Mouse (Mus musculus) MN1 (cell line): ENCODE measurements around the gene Tmem63b.

Experiments used
- DNase-seq: peaks from one replicate; pipeline ENCODE4 v3.0.0-alpha.2; 2016; ENCODE audit warnings: low spot score

The Tmem63b gene

DNA sequence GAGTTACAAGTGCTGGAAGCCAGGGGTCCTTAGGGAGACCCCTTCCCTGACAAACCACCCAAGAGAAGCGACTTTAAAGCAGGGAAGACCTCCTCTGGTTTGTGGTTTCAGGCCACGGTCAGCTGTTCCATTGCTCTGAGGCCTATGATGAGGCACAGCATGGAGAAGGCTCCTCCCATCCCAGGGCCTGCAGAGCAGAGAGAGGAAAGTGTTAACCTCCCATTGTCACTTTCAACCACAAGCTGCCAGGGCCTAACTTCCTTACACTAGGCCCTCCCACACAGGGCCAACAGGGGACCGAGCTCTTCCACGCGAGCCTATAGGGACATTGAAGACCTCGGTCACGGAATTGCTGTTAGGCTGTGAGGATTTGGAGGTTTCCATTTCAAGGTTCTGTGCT is 16.5 kb upstream of the Tmem63b start:
- no peak for DNase-seq

DNA sequence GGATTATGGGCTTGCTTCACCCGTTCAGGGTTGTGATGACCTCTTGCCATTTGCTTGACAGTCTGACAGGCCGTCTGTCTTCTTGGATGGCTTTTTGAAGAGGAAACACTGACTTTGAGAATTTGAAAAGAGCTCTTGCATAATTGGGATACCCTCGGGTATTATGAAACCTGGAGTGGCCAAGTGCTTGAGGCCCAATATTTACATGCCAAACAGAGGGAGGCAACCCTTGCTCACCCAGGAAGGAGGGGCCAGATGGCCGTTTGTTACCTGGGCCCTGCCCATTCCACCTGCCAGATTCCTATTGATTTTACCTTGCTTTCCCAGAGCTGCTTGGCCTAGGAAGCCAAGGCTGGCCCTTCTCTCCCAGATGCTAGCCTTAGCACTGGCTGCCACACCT is 15.5 kb upstream of the Tmem63b start:
- DNase-seq: no peak

DNA sequence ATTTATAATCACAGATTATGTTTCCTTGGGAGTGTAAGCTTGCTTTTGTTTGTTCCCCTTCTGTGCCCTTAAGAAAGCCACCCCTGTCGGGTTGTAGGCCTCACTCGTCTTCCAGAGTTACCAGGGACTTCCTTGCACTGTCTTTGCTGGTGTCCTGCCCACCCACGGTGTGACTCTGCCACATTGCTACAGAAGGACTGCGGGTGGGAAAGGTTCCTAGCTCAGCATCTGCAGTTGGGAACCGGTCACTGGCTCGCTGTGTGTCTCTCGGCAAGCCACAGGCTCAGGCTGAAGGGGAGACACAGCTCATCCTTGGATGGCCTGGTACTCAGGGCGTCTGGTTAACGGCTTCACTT is 14.5 kb upstream of the Tmem63b start:
- DNase-seq: no peak

DNA sequence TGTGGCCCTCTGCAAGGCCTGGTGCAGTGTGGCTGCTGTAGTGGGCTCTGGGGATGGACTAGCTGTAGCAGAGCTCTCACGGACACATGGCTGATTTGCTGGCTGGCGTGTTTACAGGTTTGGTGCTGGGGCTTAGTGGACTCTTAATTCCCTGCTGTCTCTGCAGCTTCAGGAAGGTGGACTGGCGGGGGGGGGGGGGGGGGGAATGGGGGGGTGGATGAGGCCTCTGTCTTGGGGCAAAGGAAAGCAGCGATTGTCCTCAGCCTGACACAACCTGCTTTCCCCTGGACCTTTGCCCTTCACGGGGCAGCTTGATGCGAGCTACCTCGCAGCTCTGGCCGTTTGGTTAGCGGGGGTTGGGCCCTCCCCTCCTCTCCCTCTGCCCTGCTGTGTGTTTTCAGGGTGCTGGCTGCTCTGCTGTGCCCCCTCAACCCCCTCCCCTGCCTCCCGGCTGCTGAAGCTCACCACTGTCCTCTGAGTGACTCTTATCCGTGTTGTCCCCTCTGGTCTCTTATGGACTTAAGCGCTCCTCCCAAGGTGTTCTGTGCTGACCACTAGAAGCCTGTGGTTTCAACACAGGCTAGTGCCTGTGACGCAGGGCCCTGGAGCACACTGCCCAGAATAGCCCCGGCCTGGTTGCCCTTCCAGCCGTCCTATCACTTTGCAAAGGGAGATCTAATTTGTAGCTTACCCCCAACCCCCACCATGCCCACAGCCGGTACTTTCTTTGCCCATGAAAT is 14.0 kb upstream of the Tmem63b start:
- no peak for DNase-seq

DNA sequence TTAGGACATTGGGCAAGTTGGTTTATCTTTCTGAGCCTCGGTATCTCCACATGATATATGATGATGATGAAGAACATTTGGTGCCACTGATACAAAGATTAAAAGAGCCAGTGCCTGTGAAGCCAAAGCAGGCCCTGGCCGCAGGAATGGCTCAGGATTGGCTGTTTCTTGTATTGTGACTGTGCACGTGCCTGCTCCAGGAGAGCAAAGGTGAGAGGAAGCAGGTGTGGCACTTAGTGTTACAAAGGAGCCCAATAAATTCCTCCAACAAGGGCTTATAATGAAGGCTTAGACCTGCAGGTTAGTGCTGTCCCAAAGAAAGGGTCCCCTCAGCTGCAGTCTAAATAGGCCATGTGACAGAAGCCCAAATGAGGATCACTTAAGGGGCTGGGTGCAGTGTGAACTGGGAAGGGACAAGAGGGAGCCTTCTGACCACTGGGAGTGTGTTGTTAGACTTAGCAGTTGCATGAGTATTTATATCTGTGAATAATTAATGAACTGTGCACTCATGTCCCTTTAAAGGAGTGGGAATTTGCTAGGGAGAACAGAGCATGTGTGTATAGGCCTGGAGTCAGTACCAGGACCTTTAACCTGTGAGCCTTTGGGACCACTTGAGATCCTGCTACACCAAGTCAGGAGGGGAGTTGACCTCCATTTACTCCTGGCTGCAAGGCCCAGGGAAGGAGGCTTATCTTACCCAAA is 12.5 kb upstream of the Tmem63b start:
- DNase-seq: no peak

DNA sequence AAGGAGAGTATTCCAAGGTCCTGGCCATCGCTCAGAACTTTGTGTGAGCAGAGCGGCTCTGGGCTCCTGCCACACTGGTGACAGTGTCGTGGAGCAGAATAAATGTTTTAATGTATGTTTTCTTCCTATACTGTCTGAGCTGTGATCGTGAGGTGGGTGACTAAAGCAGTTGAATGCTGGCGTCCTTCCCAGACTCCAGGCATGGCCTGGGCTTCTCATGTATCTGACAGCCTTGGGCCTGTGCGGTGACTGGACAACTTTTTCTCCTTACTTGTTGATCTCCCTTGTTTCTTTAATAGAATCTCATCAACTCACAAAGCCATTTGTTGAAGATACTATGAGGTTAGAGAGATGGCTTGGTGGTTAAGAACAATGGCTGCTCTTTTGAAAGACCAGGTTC is 11.7 kb upstream of the Tmem63b start:
- DNase-seq: peak; percentile 62

DNA sequence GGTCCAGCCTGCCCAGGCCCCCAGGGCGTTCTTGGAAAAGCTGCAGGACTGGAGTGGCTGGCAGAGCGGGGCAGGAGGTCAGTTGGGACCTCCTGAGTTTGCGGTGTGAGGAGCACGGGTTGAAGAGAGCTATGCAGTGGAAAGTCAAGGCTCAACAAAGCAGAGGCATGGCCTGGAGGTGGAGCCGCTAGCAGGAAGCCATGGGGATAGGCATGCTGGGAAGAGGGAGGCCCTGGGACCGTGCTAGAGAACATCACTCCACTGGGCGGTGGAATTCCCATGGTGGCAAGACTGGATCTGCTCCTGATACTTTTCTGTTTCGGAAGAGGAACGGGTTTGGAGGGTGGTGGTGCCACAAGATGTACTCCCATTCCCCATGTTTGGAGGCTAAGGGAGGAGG is 10.3 kb upstream of the Tmem63b start:
- DNase-seq: no peak

DNA sequence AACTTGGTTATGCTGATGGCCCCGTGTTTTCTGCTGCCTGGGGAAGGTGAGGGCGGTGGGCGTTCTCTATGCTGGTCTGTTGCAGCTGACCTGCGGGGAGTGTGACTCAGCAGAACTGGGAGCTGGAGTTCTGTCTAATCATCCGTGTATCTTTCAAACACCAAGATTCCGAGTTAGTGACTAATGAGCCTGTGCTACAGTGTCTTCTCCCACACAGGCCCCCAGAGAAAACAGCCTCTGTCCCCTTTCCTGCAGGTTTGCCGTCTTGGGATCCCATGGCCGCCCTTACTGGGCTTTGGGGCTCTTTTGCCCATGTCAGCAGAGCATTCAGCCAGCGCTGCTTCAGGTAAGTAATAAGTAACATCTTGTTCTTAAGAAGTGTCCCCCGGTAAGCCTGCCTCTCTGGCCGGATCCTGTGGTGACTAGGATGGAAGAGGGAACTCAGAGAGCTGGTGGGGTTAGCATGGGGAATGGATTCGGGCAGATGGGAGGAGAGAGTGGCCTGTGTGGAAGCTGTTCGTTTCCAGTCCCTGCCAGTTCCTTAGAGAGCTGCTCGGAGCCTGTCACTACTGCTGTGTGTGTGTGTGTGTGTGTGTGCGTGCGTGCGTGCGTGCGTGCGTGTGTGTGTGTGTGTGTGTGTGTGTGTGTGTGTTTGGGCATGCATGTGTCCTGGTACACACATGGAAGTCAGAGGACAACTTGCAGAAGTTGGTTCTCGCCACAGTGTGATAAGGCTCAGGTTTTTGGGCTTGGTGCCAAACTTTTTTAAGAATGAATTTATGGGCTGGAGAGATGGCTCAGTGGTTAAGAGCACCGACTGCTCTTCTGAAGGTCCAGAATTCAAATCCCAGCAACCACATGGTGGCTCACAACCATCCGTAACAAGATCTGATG is 8.8 kb upstream of the Tmem63b start:
- peak; percentile 54 for DNase-seq

DNA sequence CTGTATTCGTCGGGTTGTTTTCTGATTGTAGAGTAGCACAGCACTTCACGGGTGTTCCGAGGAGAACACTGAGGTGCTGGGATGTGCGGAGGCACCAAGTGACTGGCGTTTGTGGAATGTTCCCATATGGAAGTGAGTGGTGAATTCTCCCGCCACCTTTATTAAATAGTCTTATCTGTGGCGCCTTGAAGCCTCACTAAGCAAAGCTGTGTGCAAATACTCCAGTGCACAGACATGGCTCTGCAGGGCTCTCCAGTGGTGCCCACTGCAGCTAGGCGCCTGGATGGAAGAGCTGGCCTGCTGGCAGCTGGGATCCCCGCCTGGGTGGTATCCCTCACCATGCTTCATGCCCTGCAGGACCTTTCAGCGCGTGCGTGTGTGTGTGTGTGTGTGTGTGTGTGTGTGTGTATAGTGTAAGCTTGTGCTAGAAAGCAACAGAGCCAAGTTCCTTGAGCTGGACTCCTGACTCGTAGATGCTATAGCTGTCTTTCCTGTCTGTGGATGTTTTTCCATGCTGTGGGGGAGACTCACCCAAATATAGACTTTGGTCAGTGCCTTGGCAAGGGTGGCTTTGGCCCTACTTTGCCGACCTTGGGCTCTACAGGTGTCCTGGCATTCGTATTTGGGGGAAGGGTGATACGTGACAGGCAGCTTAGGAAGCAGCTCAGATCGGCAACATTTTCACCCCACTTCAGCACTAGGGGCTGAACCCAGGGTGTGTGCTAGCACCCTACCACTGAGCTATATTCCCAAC is 7.3 kb upstream of the Tmem63b start:
- DNase-seq: peak; percentile 38

DNA sequence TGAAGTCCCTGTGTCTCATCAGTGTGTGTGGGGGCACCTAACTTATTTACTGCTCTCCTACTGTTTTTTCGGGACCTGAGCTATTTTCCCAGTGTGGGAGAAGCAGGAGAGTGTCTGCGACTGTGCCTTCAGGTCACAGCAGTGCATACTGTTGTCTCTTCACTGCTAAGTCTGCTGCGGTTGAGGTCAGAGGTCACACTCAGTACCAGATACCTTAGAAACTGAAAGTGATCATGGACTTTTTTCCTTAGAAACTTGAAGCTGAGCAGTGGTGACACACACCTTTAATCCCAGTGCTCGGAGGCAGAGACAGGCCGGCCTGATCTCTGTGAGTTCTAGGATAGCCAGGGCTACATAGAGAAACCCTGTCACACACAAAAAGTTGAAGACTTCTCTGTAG is 5.5 kb upstream of the Tmem63b start:
- DNase-seq: no peak

DNA sequence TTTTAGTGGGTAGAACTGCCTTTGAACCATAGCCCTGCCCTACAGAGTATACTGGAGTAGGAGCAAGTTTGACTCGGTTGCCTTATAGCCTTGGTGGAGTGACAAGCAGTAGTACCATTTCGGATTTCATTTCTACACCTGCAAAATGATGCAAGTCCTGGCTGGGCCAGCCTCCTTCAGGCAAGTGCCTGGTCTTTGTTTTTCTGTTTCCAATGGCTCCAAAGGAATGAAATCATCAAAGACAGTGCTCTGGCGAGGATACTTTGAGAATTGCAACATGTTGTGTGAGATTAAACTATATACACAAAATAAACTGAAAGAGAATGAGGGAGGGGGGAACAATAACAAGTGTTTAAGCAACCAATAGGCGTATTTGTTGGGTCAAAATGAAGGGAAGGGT is 3.3 kb upstream of the Tmem63b start:
- DNase-seq: no peak

DNA sequence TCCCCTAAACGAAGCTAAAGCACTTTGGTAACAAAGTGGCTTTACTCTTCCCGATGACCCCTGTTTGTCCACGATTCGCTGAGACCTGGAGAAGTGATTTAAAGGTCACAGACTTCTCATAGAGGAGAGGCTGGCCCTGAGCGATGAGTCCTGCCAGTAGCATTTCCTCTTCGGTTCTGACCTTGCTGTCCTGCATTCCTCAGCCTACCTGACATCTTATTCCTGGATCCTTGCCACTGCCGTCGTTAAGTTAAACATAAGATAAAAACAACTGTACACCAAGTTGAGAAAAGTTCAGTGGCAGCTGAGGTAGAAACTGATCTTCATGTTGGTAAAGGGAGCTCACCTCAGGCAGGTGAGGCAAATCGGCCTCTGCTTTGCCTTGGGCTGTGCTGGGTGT is 2.4 kb upstream of the Tmem63b start:
- no peak for DNase-seq

DNA sequence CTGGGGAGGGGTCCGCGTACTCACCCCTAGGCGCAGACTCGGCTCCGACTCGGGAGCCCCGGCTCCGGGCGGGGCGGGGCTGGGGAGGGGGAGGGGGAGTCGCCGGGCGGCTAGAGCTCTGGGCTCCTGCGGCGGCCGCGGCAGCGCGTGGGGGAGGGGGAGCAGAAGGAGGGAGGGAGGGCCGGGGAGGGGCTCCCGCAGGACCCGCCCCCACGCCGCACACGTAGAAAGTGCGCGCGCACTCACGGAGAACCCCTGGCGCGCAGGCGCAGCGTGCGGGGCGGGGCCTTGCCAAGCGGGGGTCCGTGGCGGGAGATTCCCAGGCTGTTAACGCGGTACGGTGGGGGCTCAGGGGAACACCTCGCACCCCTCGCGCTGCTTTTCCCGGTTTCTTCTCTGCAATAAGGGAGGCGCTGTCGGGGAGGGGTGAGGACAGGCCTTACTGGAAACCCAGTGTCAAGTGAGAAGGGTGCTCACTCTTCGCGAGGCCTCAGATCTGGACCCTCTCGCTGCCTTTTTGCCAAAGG is 549 bp downstream of the Tmem63b start, which contains the start of gene Mrpl14:
Gene Mrpl14 (plus strand): TSS at position 230 of the 527 bp plus-strand sequence.
- peak; percentile 98 for DNase-seq

DNA sequence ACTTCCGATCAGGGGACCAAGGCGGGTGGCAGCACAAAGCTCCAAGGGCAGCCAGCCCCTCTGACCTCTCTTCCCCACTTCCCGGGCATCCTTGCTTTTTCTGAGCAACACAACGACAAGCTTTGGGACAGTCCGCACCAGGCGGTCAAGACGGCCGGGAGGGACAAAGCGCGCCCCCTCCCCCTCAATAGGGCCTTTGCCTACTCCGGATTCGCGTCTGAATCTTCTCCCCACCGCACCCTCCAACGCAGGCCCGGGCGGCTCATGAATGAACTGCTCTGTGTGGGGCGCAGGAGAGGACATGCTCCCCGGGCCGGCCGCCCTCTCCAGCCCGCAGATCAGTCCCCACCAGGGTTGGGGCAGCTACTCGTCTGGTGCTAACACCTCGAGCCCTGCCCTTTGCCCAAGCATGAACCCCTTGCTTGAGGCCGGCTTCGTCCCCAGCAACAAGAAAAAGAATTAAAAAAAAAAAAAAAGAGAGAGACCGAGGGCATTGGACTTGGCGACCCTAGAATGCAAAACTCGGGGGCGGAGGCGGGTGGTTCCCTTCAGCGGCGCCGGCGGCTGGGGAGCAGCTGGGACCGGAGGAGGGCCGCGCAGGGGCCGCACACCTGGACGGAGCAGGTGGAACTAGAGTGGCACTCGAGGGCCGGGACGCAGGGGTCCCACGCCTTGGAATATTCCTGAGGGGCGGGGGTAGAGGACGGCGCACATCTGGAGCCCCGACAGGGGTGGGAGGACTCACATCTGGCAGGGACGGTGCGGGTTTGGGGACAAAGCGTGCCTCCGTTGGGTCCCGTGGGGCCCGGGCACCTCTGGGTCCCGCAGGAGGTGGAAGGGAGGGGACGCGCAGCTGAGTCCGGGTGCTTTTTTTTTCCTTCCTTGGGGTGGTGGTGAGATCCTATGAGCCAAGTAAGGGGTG is 1.3 kb downstream of the Tmem63b start:
- DNase-seq: peak; percentile 74

DNA sequence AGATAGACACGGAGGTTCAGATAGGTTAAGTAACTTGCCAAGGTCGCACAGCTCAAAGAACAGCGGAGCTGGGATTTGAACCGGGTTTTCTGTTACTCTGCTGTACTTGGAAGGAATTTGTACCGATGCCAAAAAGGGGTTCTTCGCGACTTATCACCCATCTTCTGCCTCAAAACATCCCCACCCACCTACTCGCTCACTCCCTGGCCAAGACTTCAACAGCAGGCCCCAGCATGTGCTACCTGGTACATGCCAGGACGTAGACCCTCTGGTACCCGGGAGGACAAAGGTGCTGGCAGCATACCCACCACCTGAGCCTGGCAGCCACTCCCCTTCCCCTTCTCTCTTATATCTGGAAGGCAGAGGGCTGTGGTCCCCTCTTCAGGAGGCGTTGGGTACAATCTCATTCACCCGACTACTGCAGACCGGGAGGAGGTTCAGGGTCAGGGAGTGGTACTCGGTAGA is 2.0 kb downstream of the Tmem63b start:
- no peak for DNase-seq

DNA sequence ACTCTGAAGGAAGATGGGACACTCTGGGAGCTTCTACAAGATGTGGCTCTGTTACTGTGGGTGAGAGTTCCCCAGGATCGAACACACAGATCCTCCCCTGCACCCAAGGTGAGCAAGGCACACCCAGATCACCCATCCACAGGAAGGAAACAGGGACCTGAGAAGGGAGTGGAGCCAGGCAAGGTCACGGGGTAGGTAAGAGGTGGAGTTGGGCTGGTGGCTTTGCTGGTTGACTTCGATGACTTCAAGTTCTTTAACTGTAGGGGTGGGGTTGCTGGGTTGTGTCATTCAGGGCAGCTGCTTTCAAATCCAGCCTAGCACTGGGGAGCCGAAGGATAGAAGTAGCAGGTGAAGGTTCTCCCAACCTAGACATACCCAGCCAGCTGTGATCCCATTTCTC is 3.9 kb downstream of the Tmem63b start:
- DNase-seq: no peak

DNA sequence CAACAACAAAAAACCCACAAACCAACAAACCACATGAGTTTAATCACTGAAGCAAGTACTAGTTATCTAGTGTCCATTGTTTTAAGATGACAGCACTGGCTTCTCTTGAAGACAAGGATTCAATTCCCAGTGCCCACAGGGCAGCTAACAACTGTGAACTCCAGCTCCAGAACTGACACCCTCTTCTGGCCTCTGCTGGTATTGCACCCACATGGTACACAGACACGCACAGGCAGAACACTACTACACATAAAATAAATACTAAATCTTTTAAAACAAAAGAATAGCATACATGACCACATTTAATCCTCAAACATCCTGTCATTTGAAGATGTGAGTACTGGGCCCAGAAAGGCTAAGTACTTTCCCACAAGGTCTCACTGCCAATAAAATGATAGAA is 5.1 kb downstream of the Tmem63b start:
- peak; percentile 39 for DNase-seq

DNA sequence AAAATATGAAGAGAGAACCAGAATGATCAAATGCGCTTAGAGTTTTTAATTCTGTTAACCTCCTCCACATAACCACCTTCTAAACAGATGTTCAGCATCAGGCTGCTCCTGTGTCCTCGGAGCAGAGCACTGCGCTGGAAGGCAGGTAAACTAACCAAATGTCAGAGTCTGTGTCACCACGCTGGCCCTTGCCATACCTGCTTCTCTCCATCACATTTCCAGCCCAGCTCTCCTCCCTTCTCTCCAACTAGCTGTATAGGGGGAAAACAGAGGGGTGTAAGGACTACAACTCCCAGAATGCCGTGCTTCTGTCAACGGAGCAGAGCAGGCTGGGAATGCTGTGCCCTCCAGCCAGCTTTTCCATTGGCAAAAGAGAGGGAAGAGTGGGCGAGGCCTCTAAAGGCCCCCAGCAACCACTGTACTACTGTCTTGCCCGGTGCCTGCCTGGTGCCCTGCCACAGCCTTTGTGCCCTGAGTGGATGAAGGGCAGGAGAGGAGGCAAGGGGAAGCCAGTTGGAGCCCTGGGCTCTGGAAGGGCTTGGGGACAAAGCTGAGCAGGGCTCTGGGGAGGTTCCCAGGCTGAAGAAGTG is 6.2 kb downstream of the Tmem63b start:
- peak; percentile 71 for DNase-seq

DNA sequence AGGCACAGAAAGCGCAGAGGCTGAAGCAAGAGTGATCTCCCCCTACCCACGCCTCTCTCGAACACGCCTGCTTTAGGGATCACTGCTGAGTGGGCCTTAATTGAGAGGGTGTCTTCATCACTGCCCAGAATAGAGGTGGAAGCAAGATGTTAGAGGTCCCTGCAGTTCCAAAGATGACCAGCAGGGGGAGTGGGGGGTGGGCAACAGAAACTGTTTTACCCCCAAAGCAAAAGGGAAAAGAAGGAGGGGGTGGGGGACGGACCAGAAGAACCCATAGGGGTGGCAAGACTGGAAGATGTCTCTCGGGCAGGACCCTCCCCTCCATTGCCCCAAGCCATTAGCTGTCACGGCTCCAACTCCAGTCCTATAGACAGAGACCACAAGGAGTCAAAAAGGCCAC is 8.6 kb downstream of the Tmem63b start:
- DNase-seq: peak; percentile 51

DNA sequence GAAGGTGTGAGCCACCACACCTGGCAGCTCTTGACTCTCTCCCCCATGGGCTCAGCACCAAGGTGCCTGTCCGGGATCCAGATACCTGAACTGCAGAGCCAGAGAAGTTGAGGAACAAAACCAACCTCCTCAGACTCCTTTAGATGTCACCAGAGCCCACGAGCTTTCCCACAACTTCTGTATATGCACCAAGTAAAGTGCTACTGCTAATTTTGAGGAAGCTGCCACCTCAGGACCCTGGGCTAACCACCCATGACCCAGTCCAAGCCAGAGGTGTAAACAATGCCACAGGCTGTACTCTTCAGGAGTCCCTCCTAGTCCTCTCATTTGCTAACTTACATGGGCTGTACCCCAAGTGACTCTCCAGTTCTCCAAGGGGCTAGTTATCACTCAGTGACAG is 14.1 kb downstream of the Tmem63b start:
- DNase-seq: no peak
